In the genomic region with DNA sequence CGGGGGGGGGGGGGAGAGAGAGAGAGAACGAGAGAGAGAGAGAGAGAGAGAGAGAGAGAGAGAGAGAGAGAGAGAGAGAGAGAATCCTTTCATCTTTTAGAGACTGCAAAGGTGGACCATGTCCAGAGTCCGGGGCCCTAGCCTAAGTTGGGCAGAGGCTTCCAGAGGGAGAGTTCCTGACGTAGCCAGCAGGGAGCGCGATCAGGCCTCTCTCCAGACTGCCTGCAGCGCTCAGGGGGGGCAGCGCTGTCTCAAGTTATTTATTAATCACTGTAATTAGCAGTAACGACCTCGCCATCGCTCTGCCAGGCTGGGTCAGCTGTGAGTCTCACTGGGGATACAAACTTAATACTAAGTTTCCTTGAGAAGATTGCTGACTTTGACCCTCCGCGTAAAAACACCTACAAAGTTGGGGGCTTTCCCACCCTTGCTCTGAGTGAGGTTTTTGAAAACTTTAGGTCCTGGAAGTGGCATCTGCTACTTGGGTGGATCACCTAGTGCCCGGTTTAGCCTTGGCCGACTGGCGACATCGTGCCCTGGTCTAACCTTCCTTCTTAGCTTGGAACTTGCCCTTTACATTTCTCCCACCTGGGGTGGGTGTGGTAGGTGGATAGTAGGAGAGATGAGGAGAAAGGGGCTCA, we compare ENCODE assay signal across 7 mouse cellular contexts. TPM values are rescaled to one million over a fixed set of nuclear protein-coding genes. Genes with fewer than 3 reads are reported as not detected.
DNase-seq lines count a peak whose midpoint lies in the region; ATAC-seq and TF ChIP-seq lines count a peak whose summit lies in the region.

No protein-coding gene starts in this region.

- no peak for ATAC-seq in embryonic facial prominence, embryonic 12.5 days (ENCODE audit: insufficient number of reproducible peaks, insufficient read depth, low FRiP score, low TSS enrichment)
- ATAC-seq in hindbrain, embryonic 15.5 days (ENCODE audit: low FRiP score, low read depth): no peak
- ATAC-seq in limb, embryonic 14.5 days (ENCODE audit: low FRiP score, low read depth): no peak
- no peak; the same call in 1 of the 2 replicates for ATAC-seq in midbrain, embryonic 14.5 days (ENCODE audit: low FRiP score, low TSS enrichment)
- no peak for ATAC-seq in CD4-positive, CD25-positive, alpha-beta regulatory T cell, adult 4 months

- H3K27ac ChIP-seq in embryonic facial prominence, embryonic 12.5 days: no peak overlapping the region
- no peak overlapping the region for H3K27ac ChIP-seq in hindbrain, embryonic 15.5 days (replicated peaks)
- no peak overlapping the region for H3K27ac ChIP-seq in limb, embryonic 14.5 days (replicated peaks; ENCODE audit: low read depth, low read length)
- no peak overlapping the region for H3K27ac ChIP-seq in midbrain, embryonic 14.5 days (replicated peaks; ENCODE audit: low read depth, low read length)

- H3K4me3 ChIP-seq in embryonic facial prominence, embryonic 12.5 days: no peak overlapping the region
- peak overlapping the region; percentile 43 for H3K4me3 ChIP-seq in hindbrain, embryonic 15.5 days
- 0 out of 2 replicates have a peak overlapping the region, but pooled peaks have one; percentile 30 for H3K4me3 ChIP-seq in limb, embryonic 14.5 days (replicated peaks; ENCODE audit: low read length)
- H3K4me3 ChIP-seq in midbrain, embryonic 14.5 days (replicated peaks; ENCODE audit: low read depth, low read length): peak overlapping the region; percentile 33

- 2% methylated on average over 15 of the region's 17 CpGs for WGBS in embryonic facial prominence, embryonic 12.5 days
- 3% methylated on average over 16 of the region's 17 CpGs for WGBS in hindbrain, embryonic 15.5 days
- WGBS in limb, embryonic 14.5 days: 2% methylated on average over 16 of the region's 17 CpGs
- 2% methylated on average over 16 of the region's 17 CpGs for WGBS in midbrain, embryonic 14.5 days

- no peaks in the 10 kb centered on the region for H3K36me3 ChIP-seq in embryonic facial prominence, embryonic 12.5 days
- no peaks in the 10 kb centered on the region for H3K36me3 ChIP-seq in hindbrain, embryonic 15.5 days
- H3K36me3 ChIP-seq in limb, embryonic 14.5 days (ENCODE audit: control insufficient read depth, insufficient read depth, low read length): no peaks in the 10 kb centered on the region
- no peaks in the 10 kb centered on the region for H3K36me3 ChIP-seq in midbrain, embryonic 14.5 days (ENCODE audit: control insufficient read depth, insufficient read depth, low read length)

- TF ChIP-seq POLR2A in limb, embryonic 14.5 days (IDR thresholded peaks at IDR 0.05; ENCODE audit: borderline replicate concordance, extremely low read depth, insufficient read depth, insufficient read length): no peak

- H3K4me2 ChIP-seq in embryonic facial prominence, embryonic 12.5 days (replicated peaks): peak overlapping the region; percentile 55
- H3K4me2 ChIP-seq in hindbrain, embryonic 15.5 days: peak overlapping the region; percentile 91
- H3K4me2 ChIP-seq in limb, embryonic 14.5 days (replicated peaks; ENCODE audit: low read depth, low read length, severe bottlenecking): no peak overlapping the region
- H3K4me2 ChIP-seq in midbrain, embryonic 14.5 days (ENCODE audit: low read length): peak overlapping the region; percentile 59

- H3K4me1 ChIP-seq in embryonic facial prominence, embryonic 12.5 days: peaks cover 12% of the 10 kb centered on the region; the same call in 1 of the 2 replicates
- peaks cover 31% of the 10 kb centered on the region for H3K4me1 ChIP-seq in hindbrain, embryonic 15.5 days (replicated peaks)
- H3K4me1 ChIP-seq in limb, embryonic 14.5 days (ENCODE audit: control insufficient read depth, insufficient read depth, low read length): peaks cover 9% of the 10 kb centered on the region; the same call in 1 of the 2 replicates
- H3K4me1 ChIP-seq in midbrain, embryonic 14.5 days (ENCODE audit: control insufficient read depth, insufficient read depth, low read length): peaks cover 22% of the 10 kb centered on the region; the same call in 1 of the 2 replicates

- DNase-seq in urinary bladder, postnatal 14 days (ENCODE audit: low spot score): peak; percentile 45
- DNase-seq in urinary bladder, postnatal 10 days (ENCODE audit: low spot score): no peak
- DNase-seq in limb, embryonic 14.5 days (ENCODE audit: low spot score): no peak
- DNase-seq in midbrain, embryonic 14.5 days: peak; percentile 63

- H3K9me3 ChIP-seq in embryonic facial prominence, embryonic 12.5 days: no peaks in the 10 kb centered on the region
- H3K9me3 ChIP-seq in hindbrain, embryonic 15.5 days: no peaks in the 10 kb centered on the region
- H3K9me3 ChIP-seq in limb, embryonic 14.5 days (ENCODE audit: control insufficient read depth, low read length): no peaks in the 10 kb centered on the region
- no peaks in the 10 kb centered on the region for H3K9me3 ChIP-seq in midbrain, embryonic 14.5 days (ENCODE audit: control insufficient read depth, low read length)

- H3K9ac ChIP-seq in embryonic facial prominence, embryonic 12.5 days: no peak overlapping the region
- no peak overlapping the region for H3K9ac ChIP-seq in hindbrain, embryonic 15.5 days
- H3K9ac ChIP-seq in limb, embryonic 14.5 days (ENCODE audit: low read depth, low read length, severe bottlenecking): no peak overlapping the region
- H3K9ac ChIP-seq in midbrain, embryonic 14.5 days (replicated peaks; ENCODE audit: low read length): no peak overlapping the region; the same call in 1 of the 2 replicates

- peaks cover 89% of the 10 kb centered on the region for H3K27me3 ChIP-seq in embryonic facial prominence, embryonic 12.5 days
- peaks cover 70% of the 10 kb centered on the region for H3K27me3 ChIP-seq in hindbrain, embryonic 15.5 days
- H3K27me3 ChIP-seq in limb, embryonic 14.5 days (ENCODE audit: control insufficient read depth, insufficient read depth, low read length): peaks cover 86% of the 10 kb centered on the region
- peaks cover 74% of the 10 kb centered on the region for H3K27me3 ChIP-seq in midbrain, embryonic 14.5 days (ENCODE audit: control insufficient read depth, insufficient read depth, low read length)

RNA-seq across cellular contexts. Expression of a gene that starts 0.9 kb away (rescaled TPM):
- polyA plus RNA-seq in embryonic facial prominence, embryonic 12.5 days (2016; fragmentation: Nextera tagmentation; extraction: Ambion mirVana): 2.7 TPM in 2 replicates
- 13.0 and 14.1 TPM in 2 replicates for polyA plus RNA-seq in hindbrain, embryonic 15.5 days (2015; fragmentation: Nextera tagmentation; extraction: Ambion mirVana)
- polyA plus RNA-seq in limb, embryonic 14.5 days (2012; rRNA removed): 0.39 and 0.87 TPM in 2 replicates
- polyA plus RNA-seq in limb, embryonic 14.5 days (2014; fragmentation: Nextera tagmentation; extraction: Ambion mirVana): 0.07 and 0.21 TPM in 2 replicates
- 8.9 and 13.3 TPM in 2 replicates for polyA plus RNA-seq in midbrain, embryonic 14.5 days (2014; fragmentation: Nextera tagmentation; extraction: Ambion mirVana)
- polyA plus RNA-seq in CD4-positive, CD25-positive, alpha-beta regulatory T cell, adult 4 months (2017; shearing (Covaris generic)): not detected

RNA-seq across cellular contexts. Expression of a gene that starts 30.4 kb away (rescaled TPM):
- 7.7 and 8.9 TPM in 2 replicates for polyA plus RNA-seq in embryonic facial prominence, embryonic 12.5 days (2016; fragmentation: Nextera tagmentation; extraction: Ambion mirVana)
- 4.6 and 8.2 TPM in 2 replicates for polyA plus RNA-seq in hindbrain, embryonic 15.5 days (2015; fragmentation: Nextera tagmentation; extraction: Ambion mirVana)
- polyA plus RNA-seq in limb, embryonic 14.5 days (2012; rRNA removed): 13.2 and 17.6 TPM in 2 replicates
- 12.4 and 13.8 TPM in 2 replicates for polyA plus RNA-seq in limb, embryonic 14.5 days (2014; fragmentation: Nextera tagmentation; extraction: Ambion mirVana)
- 2.6 and 4.5 TPM in 2 replicates for polyA plus RNA-seq in midbrain, embryonic 14.5 days (2014; fragmentation: Nextera tagmentation; extraction: Ambion mirVana)
- not detected for polyA plus RNA-seq in CD4-positive, CD25-positive, alpha-beta regulatory T cell, adult 4 months (2017; shearing (Covaris generic))

RNA-seq across cellular contexts. Expression of a gene that starts 57.0 kb away (rescaled TPM):
- polyA plus RNA-seq in embryonic facial prominence, embryonic 12.5 days (2016; fragmentation: Nextera tagmentation; extraction: Ambion mirVana): 43.1 and 44.7 TPM in 2 replicates
- polyA plus RNA-seq in hindbrain, embryonic 15.5 days (2015; fragmentation: Nextera tagmentation; extraction: Ambion mirVana): 27.9 and 29.7 TPM in 2 replicates
- polyA plus RNA-seq in limb, embryonic 14.5 days (2012; rRNA removed): 64.4 and 74.2 TPM in 2 replicates
- polyA plus RNA-seq in limb, embryonic 14.5 days (2014; fragmentation: Nextera tagmentation; extraction: Ambion mirVana): 26.7 and 31.7 TPM in 2 replicates
- 32.5 and 42.9 TPM in 2 replicates for polyA plus RNA-seq in midbrain, embryonic 14.5 days (2014; fragmentation: Nextera tagmentation; extraction: Ambion mirVana)
- 10 to 100 TPM in 1 of 2 experiments, 1 to 10 TPM in 1; 8.3 to 13.7 TPM for polyA plus RNA-seq in CD4-positive, CD25-positive, alpha-beta regulatory T cell, adult 4 months (2017; shearing (Covaris generic))

Comparison
In these comparisons a context has a peak if more than half of its experiments do, and no peak if none do; other contexts are left out.
1. DNase-seq: peak in urinary bladder, postnatal 14 days (single experiment) and midbrain, embryonic 14.5 days (single experiment); none in urinary bladder, postnatal 10 days (single experiment) and limb, embryonic 14.5 days (single experiment).